ENCODE assay signal across 7 mouse cellular contexts in the genomic region with DNA sequence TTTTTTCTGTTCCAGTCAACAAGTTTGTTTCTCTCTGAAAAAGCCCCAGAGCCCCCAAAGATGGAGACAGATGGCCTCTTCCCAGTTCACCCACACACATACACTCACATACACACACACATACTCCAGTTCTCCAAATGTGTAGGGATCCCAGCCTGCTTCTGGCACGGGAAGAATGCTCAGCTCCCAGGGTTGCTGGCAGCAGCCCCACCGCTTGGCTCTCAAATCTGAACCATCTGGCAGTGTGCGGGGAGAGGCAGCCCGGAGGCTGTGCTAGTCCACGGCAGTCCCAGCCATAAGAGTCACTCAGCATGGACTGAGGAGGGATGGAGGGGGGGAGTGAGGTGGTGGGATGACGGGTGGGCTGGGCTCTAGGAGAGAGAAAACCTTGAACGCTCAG. TPM values are rescaled to one million over a fixed set of nuclear protein-coding genes. Genes with fewer than 3 reads are reported as not detected.
A peak's percentile ranks its signal among the peaks of the same experiment; 100 is the strongest.
DNase-seq lines count a peak whose midpoint lies in the region; ATAC-seq lines count a peak whose summit lies in the region.

No protein-coding gene starts in this region.

- peaks cover 40% of the 10 kb centered on the region for H3K4me1 ChIP-seq in forebrain, embryonic 15.5 days

- 18% methylated on average over 7 of the region's 7 CpGs for WGBS in forebrain, embryonic 15.5 days

- no peaks in the 10 kb centered on the region for H3K36me3 ChIP-seq in forebrain, embryonic 15.5 days

- no peak overlapping the region for H3K4me3 ChIP-seq in forebrain, embryonic 15.5 days

- no peak overlapping the region for H3K9ac ChIP-seq in forebrain, embryonic 15.5 days (replicated peaks)

- peak; percentile 98 for DNase-seq in cerebellum, adult 9-11 months
- DNase-seq in heart, postnatal 14 days = peak; percentile 85 to 93
- peak; percentile 41 to 65 for DNase-seq in kidney, postnatal 36 days
- peak; percentile 52 to 65 for DNase-seq in lung, adult 18-20 months
- peak; percentile 8 for DNase-seq in retina, embryonic 14.5 days (ENCODE audit: low spot score)
- DNase-seq in spleen, postnatal 36 days (ENCODE audit: low spot score in 2 of 2) = no peak

- no peak overlapping the region for H3K4me2 ChIP-seq in forebrain, embryonic 15.5 days (replicated peaks)

- peak overlapping the region; percentile 58 for H3K27ac ChIP-seq in forebrain, embryonic 15.5 days (replicated peaks)

- H3K27me3 ChIP-seq in forebrain, embryonic 15.5 days = no peaks in the 10 kb centered on the region

- ATAC-seq in forebrain, embryonic 15.5 days (replicated peaks) = peak; percentile 97

- no peaks in the 10 kb centered on the region for H3K9me3 ChIP-seq in forebrain, embryonic 15.5 days

- intact Hi-C loops in heart, postnatal 14 days (cut with DNase I) = no loop called here

RNA-seq across cellular contexts. Expression of a gene that starts 53.3 kb away (rescaled TPM):
- polyA plus RNA-seq in forebrain, embryonic 15.5 days (2015; fragmentation: Nextera tagmentation; extraction: Ambion mirVana) = not detected in 2 replicates
- total RNA-seq in heart, postnatal 14 days (2021) = under 1 TPM; 0.50 to 0.78 TPM

Comparison
In these comparisons a context has a peak if more than half of its experiments do, and no peak if none do; other contexts are left out.
1. DNase-seq: peak in cerebellum, adult 9-11 months (single experiment), heart, postnatal 14 days (2 of 2), kidney, postnatal 36 days (2 of 2), lung, adult 18-20 months (2 of 2) and retina, embryonic 14.5 days (single experiment); none in spleen, postnatal 36 days (0 of 2).